Mouse (Mus musculus) liver, postnatal 0 days (tissue): ENCODE data around the gene 4921524J17Rik.

Experiments used
- CTCF ChIP-seq: sonication (generic); IDR thresholded peaks from 2 replicates; pipeline ENCODE4 v1.5.1; 2016; ENCODE audit warnings: antibody characterized with exemption, low read depth
- EP300 ChIP-seq: IDR thresholded peaks from 2 replicates; pipeline ENCODE4 v1.6.1; 2016; ENCODE audit warnings: antibody characterized with exemption, low read depth, mild to moderate bottlenecking

- no peak for TF ChIP-seq EP300
- no peak for TF ChIP-seq CTCF
Measured at GRCm38 (mm10) chr8:85381926-85382325, 50.7 kb downstream of the 4921524J17Rik start.
